Mouse (Mus musculus) kidney, adult 18-20 months (tissue): ENCODE results near the gene Mei1.
"Not testable (repeated sequence)": the region's sequence is repeated elsewhere in the genome, so short reads cannot be mapped to it uniquely, and the experiment has no call there.

Experiments
- DNase-seq: peaks from one replicate; pipeline ENCODE4 v3.0.0; 2021

Gene Mei1

DNA sequence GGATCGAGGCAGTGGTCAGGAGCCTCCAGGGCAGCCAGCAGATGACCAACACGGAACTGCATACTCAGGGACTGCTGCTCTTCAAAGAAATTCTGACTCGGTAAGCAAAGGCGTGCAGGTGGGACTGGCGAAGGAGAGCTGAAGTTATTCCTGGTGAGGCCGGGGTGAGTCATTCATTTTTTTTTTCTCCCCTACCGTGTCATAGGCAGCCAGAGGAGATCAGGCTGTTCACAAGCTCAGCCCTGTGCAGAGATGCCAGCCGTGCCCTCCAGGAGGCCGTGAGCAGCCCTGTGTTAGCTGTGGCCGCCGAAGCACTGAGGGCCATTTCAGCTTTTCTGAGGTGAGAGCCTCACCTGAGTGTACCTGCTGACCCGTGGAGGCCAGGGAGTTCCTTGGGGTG, 16.3 kb downstream of the Mei1 start:
- DNase-seq: no peak

DNA sequence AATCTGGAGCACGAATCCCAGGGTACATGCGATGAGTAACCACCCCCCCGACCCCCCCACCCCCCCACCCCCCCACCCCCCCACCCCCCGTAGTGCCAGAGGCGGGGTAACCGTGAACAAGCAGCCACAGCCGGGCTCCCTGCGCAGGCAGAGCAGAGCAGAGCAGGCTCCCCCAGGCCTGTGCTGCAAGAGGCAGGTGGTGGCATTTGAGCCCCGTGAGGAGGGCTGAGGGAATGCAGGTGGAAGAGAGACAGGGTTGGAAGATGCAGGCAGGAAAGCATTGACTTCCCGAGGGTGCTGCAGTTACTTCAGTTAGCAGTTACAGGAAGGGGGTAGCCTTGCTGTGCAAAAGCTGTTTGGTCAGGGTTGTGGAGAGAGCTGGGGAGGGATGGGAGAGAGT, 17.5 kb downstream of the Mei1 start:
- no peak for DNase-seq

GRCm38 (mm10) chr15:82091061-82091460, 21.3 kb downstream of the Mei1 start:
- DNase-seq: no peak

DNA sequence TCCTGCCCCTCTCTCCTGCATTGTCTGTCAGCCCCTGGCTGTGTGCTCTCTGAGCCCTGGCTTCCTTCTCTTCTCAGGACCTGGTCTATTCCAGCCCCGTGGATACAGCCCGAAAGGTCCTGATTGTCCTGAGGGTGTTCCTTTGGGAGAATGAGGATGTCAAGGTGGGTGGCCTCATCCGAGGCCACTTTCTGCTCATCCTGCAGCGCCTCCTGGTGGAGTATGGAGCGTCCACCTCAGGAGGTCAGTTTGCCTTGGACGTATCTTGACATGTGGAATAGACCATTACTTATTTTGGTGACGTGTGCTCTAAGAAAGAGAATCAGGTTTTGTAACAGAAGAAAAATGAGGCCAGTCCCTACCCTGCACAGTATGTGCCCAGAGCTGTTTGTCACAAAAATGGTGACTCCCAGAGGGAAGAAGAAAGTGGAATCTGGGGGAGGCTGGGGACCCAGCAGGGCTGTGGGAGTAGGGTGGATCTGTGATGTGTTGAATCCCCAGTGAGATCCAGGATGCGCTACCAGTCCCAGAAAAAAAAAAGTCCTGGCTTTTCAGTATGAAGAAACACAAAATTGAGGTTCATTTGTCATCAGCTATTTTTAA, 37.3 kb downstream of the Mei1 start:
- peak; percentile 41 for DNase-seq

- DNase-seq: no peak
These were observed 50.7 kb downstream of the Mei1 start for GRCm38 (mm10) chr15:82120544-82120943.

- DNase-seq: not testable (repeated sequence)
These were observed 56.9 kb downstream of the Mei1 start for GRCm38 (mm10) chr15:82126690-82127089.

DNA sequence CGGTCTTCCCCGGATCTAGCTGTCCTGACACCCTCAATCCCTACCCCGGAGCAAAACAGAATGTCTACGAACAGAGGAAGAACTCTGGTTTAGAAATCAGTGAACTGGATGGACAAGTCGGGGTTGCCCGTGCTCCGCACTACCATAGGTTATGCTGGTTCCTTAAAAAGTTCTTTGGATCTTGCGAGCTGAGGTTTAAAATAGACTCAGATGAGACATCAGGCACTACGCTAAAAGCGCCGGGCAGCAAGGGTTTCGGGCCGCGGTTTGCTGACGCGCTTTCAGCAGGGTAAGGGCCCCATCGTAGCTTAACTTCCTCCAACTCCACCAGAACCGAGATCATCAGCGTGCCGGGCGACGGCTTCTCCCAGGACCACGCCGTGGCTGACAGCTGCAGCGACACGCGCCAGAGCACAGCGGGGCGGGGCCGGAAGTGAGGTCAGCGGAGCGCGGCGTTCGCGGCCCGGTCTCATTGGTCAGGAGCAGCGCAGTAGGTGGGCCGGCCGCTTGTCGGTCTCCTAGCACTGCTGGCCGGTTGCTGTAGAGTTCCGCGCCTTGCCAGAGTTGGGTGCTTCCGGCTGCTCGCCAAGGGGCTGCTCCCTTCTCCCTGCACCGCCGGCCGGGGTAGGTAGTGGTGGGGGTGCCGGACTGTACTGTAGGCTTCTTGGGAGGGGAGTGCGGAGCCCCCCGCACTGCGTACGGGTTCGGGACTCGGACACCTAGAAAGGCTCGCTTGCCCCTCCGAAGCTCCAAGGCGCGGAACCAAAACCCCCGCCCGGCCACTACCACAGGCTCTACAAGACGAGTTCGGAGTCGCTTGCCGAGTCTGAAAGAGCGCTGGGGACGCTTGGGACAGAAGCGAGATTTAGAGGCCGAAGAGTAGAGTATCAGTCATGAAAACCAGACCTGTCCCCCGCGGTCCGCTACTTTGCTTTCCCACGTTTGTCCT, 57.9 kb downstream of the Mei1 start, which contains the start of gene Ccdc134:
TSS of gene Ccdc134 (plus strand) at position 497 of the 949 bp plus-strand sequence.
- DNase-seq: peak; percentile 96

- no peak for DNase-seq
These were observed 58.6 kb downstream of the Mei1 start for GRCm38 (mm10) chr15:82128398-82128797.

DNA sequence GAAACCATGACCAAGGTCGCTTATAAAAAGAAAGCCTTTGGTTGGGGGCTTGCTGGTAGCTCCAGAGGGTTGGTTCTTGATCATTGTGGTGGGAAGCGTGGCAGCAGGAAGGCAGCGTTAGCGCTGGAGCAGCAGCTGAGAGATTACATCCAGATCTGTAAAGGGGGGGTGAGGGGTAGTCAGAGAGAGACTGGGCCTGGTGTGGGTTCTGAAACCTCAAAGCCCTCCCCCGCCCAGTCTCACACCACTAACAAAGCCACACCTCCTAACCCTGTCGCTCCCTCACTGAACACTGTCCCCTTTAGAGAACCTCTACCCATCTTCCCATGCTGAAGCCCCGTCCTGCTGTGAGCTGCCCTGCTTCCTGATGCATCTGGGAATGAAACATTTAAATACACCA, 60.8 kb downstream of the Mei1 start:
- DNase-seq: no peak

GRCm38 (mm10) chr15:82135372-82135771, 65.6 kb downstream of the Mei1 start:
- DNase-seq: no peak

- DNase-seq: peak; percentile 65
These were observed 68.8 kb downstream of the Mei1 start for GRCm38 (mm10) chr15:82138565-82138964.

DNA sequence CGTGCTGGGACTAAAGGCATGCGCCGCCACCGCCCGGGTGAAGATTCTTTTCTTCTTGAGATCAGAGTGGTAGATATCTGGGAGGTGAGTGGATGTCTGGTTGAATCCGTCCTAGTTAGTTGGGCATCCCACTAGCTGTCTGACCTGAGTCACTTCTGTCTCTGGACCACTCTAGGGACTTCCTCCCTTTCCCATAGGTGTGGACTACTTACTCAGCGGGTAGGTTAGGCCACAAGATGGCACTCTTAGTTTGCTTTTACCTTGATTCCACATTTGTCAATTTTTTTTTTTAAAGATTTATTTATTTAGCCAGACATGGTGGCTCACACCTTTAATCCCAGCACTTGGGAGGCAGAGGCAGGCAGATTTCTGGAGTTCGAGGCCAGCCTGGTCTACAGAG, 69.4 kb downstream of the Mei1 start:
- DNase-seq: peak; percentile 35

DNA sequence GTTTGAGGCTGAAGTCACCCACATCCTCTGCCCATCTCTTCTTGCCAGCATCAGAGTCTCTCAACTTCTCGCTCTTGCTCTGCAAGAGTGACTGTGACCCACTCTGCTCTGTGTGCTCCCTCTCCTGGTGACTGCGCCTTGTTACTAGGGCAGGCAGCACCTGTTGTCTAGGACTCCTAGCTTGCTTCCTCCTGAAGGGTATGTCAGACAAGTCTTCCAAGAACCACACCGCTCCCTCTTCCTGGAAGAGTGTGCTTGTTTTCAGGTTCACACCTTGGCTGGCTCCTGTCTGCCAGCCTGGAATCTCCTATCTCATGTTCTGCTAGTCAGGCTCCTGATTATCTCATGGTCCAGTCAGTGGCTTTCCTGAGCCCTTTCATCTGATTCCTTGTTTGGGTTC, 70.6 kb downstream of the Mei1 start:
- no peak for DNase-seq

GRCm38 (mm10) chr15:82144157-82144556, 74.4 kb downstream of the Mei1 start:
- DNase-seq: no peak

- DNase-seq: no peak
These were observed 75.6 kb downstream of the Mei1 start for GRCm38 (mm10) chr15:82145408-82145807.

DNA sequence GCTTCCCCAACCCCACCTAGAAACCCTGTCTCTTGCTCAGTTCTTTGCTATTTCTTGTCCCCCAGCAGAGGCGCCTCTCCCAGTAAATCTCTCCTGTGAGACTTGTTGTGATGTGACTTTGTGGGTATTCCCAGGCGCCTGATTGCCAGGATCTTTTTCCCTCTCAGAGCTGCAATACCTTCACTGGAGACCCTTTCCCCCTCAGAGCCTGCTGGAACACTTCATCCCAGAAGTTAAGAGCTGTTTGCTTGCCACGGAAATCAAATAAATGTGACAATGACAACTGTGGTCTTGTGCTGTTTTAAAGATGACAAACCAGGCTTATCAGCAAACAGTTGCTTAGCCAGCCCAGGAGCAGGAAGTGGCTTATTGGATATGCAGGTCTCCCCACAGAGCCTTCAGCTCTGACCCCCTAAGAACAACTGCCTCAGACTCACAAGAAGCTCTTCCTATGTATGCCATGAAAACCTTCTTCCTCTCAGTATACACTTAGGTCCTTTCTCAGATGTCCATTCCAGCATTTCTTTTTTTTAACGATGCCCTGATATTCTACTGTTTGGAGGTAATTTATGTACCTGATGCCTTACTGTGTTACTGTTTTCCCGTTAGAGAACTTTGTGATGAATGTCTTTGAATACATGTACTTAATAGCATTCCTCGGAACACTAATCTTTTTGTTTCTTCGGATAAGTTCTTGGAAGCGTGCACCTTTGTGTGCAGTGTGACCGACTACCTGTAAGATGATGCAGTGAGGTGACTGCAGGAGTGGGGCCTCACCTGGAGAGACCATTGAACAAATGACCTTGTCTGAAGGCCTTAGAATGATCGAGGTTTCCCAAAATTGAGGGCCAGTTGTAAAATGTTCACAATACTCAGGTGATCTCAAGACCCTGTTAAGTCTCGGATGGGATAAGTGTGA, 76.3 kb downstream of the Mei1 start:
- no peak for DNase-seq

DNA sequence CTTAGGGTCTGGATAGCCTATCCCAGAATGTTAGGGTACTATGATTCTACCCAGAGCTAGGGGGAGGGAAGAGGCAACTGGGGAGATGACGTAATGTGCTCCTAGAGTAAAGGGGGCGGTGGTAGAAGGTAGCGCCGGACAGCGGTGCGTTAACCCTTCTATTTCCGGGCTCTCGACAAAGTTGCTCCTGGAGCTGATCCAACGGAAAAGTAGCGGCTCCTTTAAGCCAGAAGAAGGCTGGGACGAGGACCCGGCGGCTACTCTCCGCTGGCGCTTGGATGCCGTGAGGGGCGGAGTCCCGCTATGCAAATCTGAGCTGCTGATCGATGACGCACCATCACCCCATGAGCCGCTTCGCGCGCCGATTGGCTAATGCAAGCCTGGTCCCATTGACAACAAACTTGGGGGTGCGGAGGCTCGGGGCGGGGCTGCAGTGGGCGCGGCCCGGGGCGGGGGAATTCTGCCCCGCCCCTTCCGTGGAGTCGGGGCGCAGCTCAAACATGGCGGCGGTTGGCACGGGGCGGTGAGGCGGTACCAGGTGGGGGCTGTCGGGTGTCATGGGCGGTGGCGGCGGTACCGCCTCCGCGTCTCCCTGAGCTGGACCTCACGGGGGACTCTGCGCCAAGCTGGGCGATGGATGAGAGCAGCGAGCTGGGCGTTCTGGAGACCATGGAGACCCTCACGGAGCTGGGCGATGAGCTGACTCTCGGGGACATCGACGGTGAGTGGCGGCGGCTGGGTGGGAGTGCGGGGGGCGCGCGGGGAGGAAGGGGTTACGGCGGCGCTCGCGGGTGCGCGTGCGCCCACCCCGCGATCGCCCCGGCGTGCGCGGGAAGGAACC, 77.2 kb downstream of the Mei1 start, which contains the start of gene Srebf2:
TSS of gene Srebf2 (plus strand) at position 412 of the 841 bp plus-strand sequence.
- DNase-seq: peak; percentile 98

GRCm38 (mm10) chr15:82147611-82148111, 77.9 kb downstream of the Mei1 start:
- DNase-seq: peak; percentile 70

DNA sequence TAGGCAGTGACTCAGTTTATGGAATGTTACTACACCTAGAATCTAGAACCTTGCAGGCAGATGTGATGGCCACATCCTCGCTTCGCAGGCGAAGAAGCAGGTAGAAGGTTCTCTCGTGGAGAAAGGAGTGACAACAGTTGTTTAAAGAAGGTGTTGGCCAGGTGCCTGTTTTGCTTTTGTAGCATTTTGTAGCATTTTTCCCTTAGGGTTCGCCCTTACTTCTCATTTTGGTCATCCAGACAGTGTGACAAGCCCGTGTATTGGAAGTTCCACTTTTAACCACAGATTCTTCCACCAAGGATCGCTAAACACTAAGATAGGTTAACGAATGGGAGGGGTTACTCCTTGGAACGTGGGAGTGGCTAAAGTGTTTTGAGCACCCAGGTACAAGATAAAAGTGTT, 78.7 kb downstream of the Mei1 start:
- peak; percentile 41 for DNase-seq

- no peak for DNase-seq
These were observed 80.2 kb downstream of the Mei1 start for GRCm38 (mm10) chr15:82150042-82150441.

GRCm38 (mm10) chr15:82151176-82151575, 81.4 kb downstream of the Mei1 start:
- no peak for DNase-seq

DNA sequence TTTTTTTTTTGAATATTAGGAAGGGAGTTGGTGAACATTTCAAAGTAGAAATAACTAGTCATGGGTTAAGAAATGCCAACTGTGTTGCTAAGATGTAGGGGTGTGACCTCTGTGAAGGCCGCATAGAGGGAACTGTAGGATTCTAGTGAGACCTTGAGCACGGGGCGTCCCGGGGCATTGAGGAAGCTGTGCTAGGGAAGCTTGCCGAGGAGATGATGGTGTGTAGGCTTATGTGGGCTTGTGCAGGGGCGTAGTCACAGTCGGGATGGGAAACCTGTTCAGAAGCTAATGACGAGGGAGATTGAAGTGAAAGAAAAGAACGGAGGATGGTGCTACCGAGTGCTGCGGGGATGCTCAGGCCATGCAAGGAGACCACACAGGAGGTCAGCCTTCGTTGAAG, 82.2 kb downstream of the Mei1 start:
- no peak for DNase-seq
